Comparison of ENCODE assay signal across 8 mouse cellular contexts in the genomic region with DNA sequence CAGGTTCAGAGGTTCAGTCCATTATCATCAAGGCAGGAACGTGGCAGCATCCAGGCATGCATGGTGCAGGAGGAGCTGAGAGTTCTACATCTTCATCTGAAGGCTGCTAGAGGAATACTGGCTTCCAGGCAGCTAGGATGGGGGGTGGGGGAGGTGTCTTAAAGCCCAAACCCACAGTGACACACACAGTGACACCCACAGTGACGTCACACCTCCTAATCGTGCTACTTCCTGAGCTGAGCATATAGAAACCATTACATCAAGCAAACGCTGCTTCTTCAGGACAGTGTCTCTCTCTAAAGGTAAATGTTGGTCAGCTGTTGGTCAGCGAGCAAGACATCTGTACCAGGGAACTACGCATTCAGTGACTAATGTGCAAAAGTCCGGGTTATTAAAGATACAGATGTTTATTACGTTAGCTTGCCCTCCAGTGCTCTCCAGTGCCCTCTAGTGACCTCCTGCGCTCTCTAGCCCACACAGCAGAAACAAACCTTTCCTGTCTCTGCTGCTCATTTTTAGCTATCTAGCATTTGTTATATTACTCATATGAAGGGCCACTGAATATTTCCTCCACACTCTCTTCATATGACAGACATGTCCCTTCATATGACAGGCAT.
DNase-seq lines count a peak whose midpoint lies in the region; ATAC-seq and TF ChIP-seq lines count a peak whose summit lies in the region.
"Had no signal": no experiment of that assay in that cellular context is flagged by ENCODE, and none has a peak within 500 bp of the region (broad histone marks: within the 10 kb centered on the region; RNA-seq: fewer than 3 reads in every experiment).

No protein-coding gene starts in this region.

- no peak overlapping the region for H3K4me2 ChIP-seq in limb, embryonic 11.5 days (ENCODE audit: low read depth, severe bottlenecking)

- no peak overlapping the region for H3K9ac ChIP-seq in limb, embryonic 11.5 days (ENCODE audit: low read length)

- no peak for ATAC-seq in limb, embryonic 11.5 days (ENCODE audit: insufficient number of reproducible peaks, low FRiP score, low TSS enrichment, low read depth)

- 66% methylated on average over 9 of the region's 9 CpGs for WGBS in limb, embryonic 11.5 days
- 65% methylated on average over 9 of the region's 9 CpGs for WGBS in limb, embryonic 10.5 days
- WGBS in embryonic facial prominence, embryonic 10.5 days = 77% methylated on average over 9 of the region's 9 CpGs
- WGBS in small intestine, adult 2 months = 36% methylated on average over 9 of the region's 9 CpGs

- no peaks in the 10 kb centered on the region for H3K27me3 ChIP-seq in limb, embryonic 11.5 days (ENCODE audit: control insufficient read depth, insufficient read depth, low read length)
- no peaks in the 10 kb centered on the region for H3K27me3 ChIP-seq in limb, embryonic 10.5 days (ENCODE audit: low read depth, poor library complexity, severe bottlenecking)
- no peaks in the 10 kb centered on the region for H3K27me3 ChIP-seq in embryonic facial prominence, embryonic 10.5 days (replicated peaks; ENCODE audit: low read depth, poor library complexity, severe bottlenecking)
- no peaks in the 10 kb centered on the region for H3K27me3 ChIP-seq in small intestine, adult 2 months (ENCODE audit: control insufficient read depth, insufficient read depth, low read length)

- H3K27ac ChIP-seq in limb, embryonic 11.5 days (replicated peaks; ENCODE audit: low read depth, low read length) = no peak overlapping the region
- no peak overlapping the region for H3K27ac ChIP-seq in limb, embryonic 10.5 days
- H3K27ac ChIP-seq in embryonic facial prominence, embryonic 10.5 days (replicated peaks) = no peak overlapping the region
- no peak overlapping the region for H3K27ac ChIP-seq in small intestine, adult 2 months (ENCODE audit: insufficient read depth, low read depth, low read length)

- TF ChIP-seq CTCF in small intestine, adult 2 months (IDR thresholded peaks at IDR 0.05; ENCODE audit: extremely low read depth, insufficient read length, insufficient replicate concordance, low read depth, low read length) = peak; percentile 32; the same call in 1 of the 2 replicates

- no peaks in the 10 kb centered on the region for H3K36me3 ChIP-seq in limb, embryonic 11.5 days (ENCODE audit: control insufficient read depth, insufficient read depth, low read length)
- no peaks in the 10 kb centered on the region for H3K36me3 ChIP-seq in limb, embryonic 10.5 days
- H3K36me3 ChIP-seq in embryonic facial prominence, embryonic 10.5 days (replicated peaks) = no peaks in the 10 kb centered on the region
- H3K36me3 ChIP-seq in small intestine, adult 2 months (ENCODE audit: control insufficient read depth, insufficient read depth, low read length) = no peaks in the 10 kb centered on the region

- TF ChIP-seq POLR2A in small intestine, adult 2 months (IDR thresholded peaks at IDR 0.05; ENCODE audit: low read depth, low read length) = no peak

- H3K9me3 ChIP-seq in limb, embryonic 11.5 days (ENCODE audit: control insufficient read depth, low read length) = no peaks in the 10 kb centered on the region
- no peaks in the 10 kb centered on the region for H3K9me3 ChIP-seq in limb, embryonic 10.5 days (replicated peaks)
- no peaks in the 10 kb centered on the region for H3K9me3 ChIP-seq in embryonic facial prominence, embryonic 10.5 days

- H3K4me1 ChIP-seq in limb, embryonic 11.5 days (ENCODE audit: control insufficient read depth, insufficient read depth, low read length) = peaks cover 9% of the 10 kb centered on the region
- peaks cover 8% of the 10 kb centered on the region for H3K4me1 ChIP-seq in limb, embryonic 10.5 days
- H3K4me1 ChIP-seq in embryonic facial prominence, embryonic 10.5 days = peaks cover 9% of the 10 kb centered on the region
- peaks cover 2% of the 10 kb centered on the region; the same call in 1 of the 2 replicates for H3K4me1 ChIP-seq in small intestine, adult 2 months (ENCODE audit: control insufficient read depth, insufficient read depth, insufficient read length, low read length)

- peak; percentile 50 for DNase-seq in limb, embryonic 11.5 days (ENCODE audit: low spot score)
- no peak for DNase-seq in limb, embryonic 10.5 days (ENCODE audit: low spot score)
- peak; percentile 7 for DNase-seq in T-cell, adult 2 months (ENCODE audit: low spot score)
- peak; percentile 22 for DNase-seq in embryonic facial prominence, embryonic 10.5 days (ENCODE audit: low spot score)
- peak; percentile 18 for DNase-seq in liver
- no peak for DNase-seq in frontal cortex, postnatal 36 days (ENCODE audit: low spot score in 2 of 2)

- no peak overlapping the region for H3K4me3 ChIP-seq in limb, embryonic 11.5 days (ENCODE audit: low read depth, low read length)
- no peak overlapping the region for H3K4me3 ChIP-seq in limb, embryonic 10.5 days
- no peak overlapping the region for H3K4me3 ChIP-seq in embryonic facial prominence, embryonic 10.5 days
- H3K4me3 ChIP-seq in small intestine, adult 2 months (ENCODE audit: low read depth, low read length) = no peak overlapping the region
- H3K4me3 ChIP-seq: erythroblast, embryonic 14.5 days had no signal

Comparison
In these comparisons a context has a peak if more than half of its experiments do, and no peak if none do; other contexts are left out.
1. DNase-seq: peak in limb, embryonic 11.5 days (single experiment), T-cell, adult 2 months (single experiment), embryonic facial prominence, embryonic 10.5 days (single experiment) and liver (single experiment); none in limb, embryonic 10.5 days (single experiment) and frontal cortex, postnatal 36 days (0 of 2).